Mouse (Mus musculus) spleen, adult 18-20 months (tissue): ENCODE measurements around the gene Cyfip2.

Experiments
- DNase-seq, 2 experiments: peaks; one replicate each; pipeline ENCODE4 v3.0.0; 2022; ENCODE audit warnings: mixed read lengths in 2 of 2

Cyfip2 gene

GRCm38 (mm10) chr11:46176155-46176554, 136.5 kb downstream of the Cyfip2 start:
- no peak for DNase-seq

- DNase-seq, result no peak
Observed at GRCm38 (mm10) chr11:46172128-46172527, 140.5 kb downstream of the Cyfip2 start.

- DNase-seq, result no peak
Observed at GRCm38 (mm10) chr11:46169908-46170307, 142.8 kb downstream of the Cyfip2 start.

GRCm38 (mm10) chr11:46168506-46168905, 144.2 kb downstream of the Cyfip2 start:
- no peak for DNase-seq

- DNase-seq, result peak; percentile 11 to 29
Observed at GRCm38 (mm10) chr11:46165866-46166585, 146.6 kb downstream of the Cyfip2 start, which contains the start of gene Nipal4. TSS of gene Nipal4 (minus strand) at chr11:46166508.

GRCm38 (mm10) chr11:46157462-46157861, 155.2 kb downstream of the Cyfip2 start:
- DNase-seq, result no peak

GRCm38 (mm10) chr11:46156945-46157344, 155.7 kb downstream of the Cyfip2 start:
- DNase-seq, result no peak

- no peak for DNase-seq
Observed at GRCm38 (mm10) chr11:46146619-46147018, 166.0 kb downstream of the Cyfip2 start.

GRCm38 (mm10) chr11:46145163-46145875, 167.3 kb downstream of the Cyfip2 start:
- DNase-seq, result peak; percentile 44 to 49
